Mouse (Mus musculus): ENCODE results near the gene Prpf19. TPM values are rescaled to one million over a fixed set of nuclear protein-coding genes. Genes with fewer than 3 reads are reported as not detected.

The Prpf19 gene
- polyA plus RNA-seq, 1 experiment from 2014 or later, result 43.4 TPM

- no peak overlapping the region for H3K4me3 ChIP-seq (ENCODE audit: inconsistent target)
- H3K79me2 ChIP-seq (ENCODE audit: inconsistent target), result peaks cover 15% of the 10 kb centered on the region; the same call in 1 of the 2 replicates
- H3K27ac ChIP-seq, result no peak overlapping the region
- WGBS (ENCODE audit: missing documents), result 95% methylated on average over 14 of the region's 14 CpGs
- peaks cover 27% of the 10 kb centered on the region; the same call in 1 of the 2 replicates for H3K36me3 ChIP-seq (ENCODE audit: inconsistent target)
Observed at GRCm38 (mm10) chr19:10871328-10871961, 23.6 kb upstream of the Prpf19 start.

- WGBS (ENCODE audit: missing documents), result 97% methylated on average over 7 of the region's 7 CpGs
- H3K27ac ChIP-seq, result no peak overlapping the region
- H3K79me2 ChIP-seq (ENCODE audit: inconsistent target), result peaks cover 48% of the 10 kb centered on the region
- H3K4me3 ChIP-seq (ENCODE audit: inconsistent target), result no peak overlapping the region
- peaks cover 9% of the 10 kb centered on the region; the same call in 1 of the 2 replicates for H3K36me3 ChIP-seq (ENCODE audit: inconsistent target)
Observed at GRCm38 (mm10) chr19:10878201-10878837, 16.7 kb upstream of the Prpf19 start.

GRCm38 (mm10) chr19:10880085-10880974 is 14.7 kb upstream of the Prpf19 start:
- 18% methylated on average over 6 of the region's 7 CpGs for WGBS (ENCODE audit: missing documents)
- H3K27ac ChIP-seq, result peak overlapping the region; percentile 82

GRCm38 (mm10) chr19:10880975-10881425 is 14.0 kb upstream of the Prpf19 start:
- peaks cover 38% of the 10 kb centered on the region for H3K79me2 ChIP-seq (ENCODE audit: inconsistent target)
- H3K4me3 ChIP-seq (ENCODE audit: inconsistent target), result peak overlapping the region; percentile 64
- H3K27ac ChIP-seq, result peak overlapping the region; percentile 82
- WGBS (ENCODE audit: missing documents), result 10% methylated on average over 13 of the region's 14 CpGs
- no peaks in the 10 kb centered on the region for H3K36me3 ChIP-seq (ENCODE audit: inconsistent target)

More at GRCm38 (mm10) chr19:10880085-10880974, 14.7 kb upstream of the Prpf19 start:
- Histone ChIP-seq H3K4me3 (ENCODE audit: inconsistent target) (peak overlapping the region; percentile 64), H3K36me3 (ENCODE audit: inconsistent target) (no peaks in the 10 kb centered on the region), H3K79me2 (ENCODE audit: inconsistent target) (peaks cover 45% of the 10 kb centered on the region)

- Histone ChIP-seq H3K79me2 (ENCODE audit: inconsistent target) (peaks cover 32% of the 10 kb centered on the region), H3K4me3 (ENCODE audit: inconsistent target) (peak within 1 kb of the TSS; percentile 64), H3K36me3 (ENCODE audit: inconsistent target) (no peaks in the 10 kb centered on the region), H3K27ac (peak within 1 kb of the TSS; percentile 82)
- under 1% methylated on average over 48 of the region's 49 CpGs for WGBS (ENCODE audit: missing documents)
Observed at GRCm38 (mm10) chr19:10881426-10882154, 13.4 kb upstream of the Prpf19 start, which contains the start of gene Tmem109. Gene Tmem109 (minus strand): TSS chr19:10882001.

GRCm38 (mm10) chr19:10892201-10892600 is 2.8 kb upstream of the Prpf19 start:
- WGBS (ENCODE audit: missing documents), result 93% methylated on average over 3 of the region's 3 CpGs
- H3K36me3 ChIP-seq (ENCODE audit: inconsistent target), result no peaks in the 10 kb centered on the region

GRCm38 (mm10) chr19:10895708-10896107 is 677 bp downstream of the Prpf19 start:
- WGBS (ENCODE audit: missing documents), result 1% methylated on average over 16 of the region's 16 CpGs
- H3K36me3 ChIP-seq (ENCODE audit: inconsistent target), result peaks cover 31% of the 10 kb centered on the region
- H3K79me2 ChIP-seq (ENCODE audit: inconsistent target), result peaks cover 37% of the 10 kb centered on the region
- peak overlapping the region; percentile 92 for H3K4me3 ChIP-seq (ENCODE audit: inconsistent target)
- H3K27ac ChIP-seq, result peak overlapping the region; percentile 65

More at GRCm38 (mm10) chr19:10892201-10892600, 2.8 kb upstream of the Prpf19 start:
- no peak overlapping the region for H3K4me3 ChIP-seq (ENCODE audit: inconsistent target)
- H3K79me2 ChIP-seq (ENCODE audit: inconsistent target), result peaks cover 18% of the 10 kb centered on the region
- H3K27ac ChIP-seq, result no peak overlapping the region

GRCm38 (mm10) chr19:10896849-10897248 is 1.8 kb downstream of the Prpf19 start:
- H3K4me3 ChIP-seq (ENCODE audit: inconsistent target), result no peak overlapping the region
- H3K79me2 ChIP-seq (ENCODE audit: inconsistent target), result peaks cover 37% of the 10 kb centered on the region
- WGBS (ENCODE audit: missing documents), result 88% methylated on average over 7 of the region's 7 CpGs
- H3K36me3 ChIP-seq (ENCODE audit: inconsistent target), result peaks cover 43% of the 10 kb centered on the region
- no peak overlapping the region for H3K27ac ChIP-seq

GRCm38 (mm10) chr19:10897491-10897890 is 2.5 kb downstream of the Prpf19 start:
- Histone ChIP-seq H3K36me3 (ENCODE audit: inconsistent target) (peaks cover 49% of the 10 kb centered on the region), H3K27ac (no peak overlapping the region), H3K79me2 (ENCODE audit: inconsistent target) (peaks cover 37% of the 10 kb centered on the region), H3K4me3 (ENCODE audit: inconsistent target) (no peak overlapping the region)
- WGBS (ENCODE audit: missing documents), result 90% methylated on average over 8 of the region's 8 CpGs

- no peak overlapping the region for H3K27ac ChIP-seq
- H3K79me2 ChIP-seq (ENCODE audit: inconsistent target), result peaks cover 37% of the 10 kb centered on the region
- 97% methylated on average over 6 of the region's 6 CpGs for WGBS (ENCODE audit: missing documents)
- H3K36me3 ChIP-seq (ENCODE audit: inconsistent target), result peaks cover 72% of the 10 kb centered on the region
- no peak overlapping the region for H3K4me3 ChIP-seq (ENCODE audit: inconsistent target)
Observed at GRCm38 (mm10) chr19:10900315-10900714, 5.3 kb downstream of the Prpf19 start.

GRCm38 (mm10) chr19:10901046-10901445 is 6.0 kb downstream of the Prpf19 start:
- H3K4me3 ChIP-seq (ENCODE audit: inconsistent target), result no peak overlapping the region
- peaks cover 72% of the 10 kb centered on the region for H3K36me3 ChIP-seq (ENCODE audit: inconsistent target)
- H3K27ac ChIP-seq, result no peak overlapping the region
- peaks cover 30% of the 10 kb centered on the region for H3K79me2 ChIP-seq (ENCODE audit: inconsistent target)
- 95% methylated on average over 5 of the region's 5 CpGs for WGBS (ENCODE audit: missing documents)

GRCm38 (mm10) chr19:10904512-10904911 is 9.5 kb downstream of the Prpf19 start:
- no peak overlapping the region for H3K27ac ChIP-seq
- H3K36me3 ChIP-seq (ENCODE audit: inconsistent target), result peaks cover 53% of the 10 kb centered on the region
- H3K4me3 ChIP-seq (ENCODE audit: inconsistent target), result no peak overlapping the region
- 90% methylated on average over 5 of the region's 5 CpGs for WGBS (ENCODE audit: missing documents)
- no peaks in the 10 kb centered on the region for H3K79me2 ChIP-seq (ENCODE audit: inconsistent target)

GRCm38 (mm10) chr19:10904927-10905727 is 10.1 kb downstream of the Prpf19 start:
- Histone ChIP-seq H3K4me3 (ENCODE audit: inconsistent target) (no peak overlapping the region), H3K36me3 (ENCODE audit: inconsistent target) (peaks cover 46% of the 10 kb centered on the region), H3K27ac (no peak overlapping the region), H3K79me2 (ENCODE audit: inconsistent target) (no peaks in the 10 kb centered on the region)
- WGBS (ENCODE audit: missing documents), result 83% methylated on average over 7 of the region's 7 CpGs
